Mouse (Mus musculus): Measurements from ENCODE around the gene Frmd8. TPM values are rescaled to one million over a fixed set of nuclear protein-coding genes. Genes with fewer than 3 reads are reported as not detected.

Gene Frmd8
- polyA plus RNA-seq, 1 experiment = 23.1 TPM

- WGBS = 12% methylated on average over 8 of the region's 8 CpGs
- TF ChIP-seq POLR2A (IDR thresholded peaks at IDR 0.05; ENCODE audit: low read depth, low read length) = no peak
- TF ChIP-seq CTCF (conservative IDR thresholded peaks at IDR 0.05; ENCODE audit: insufficient read depth, insufficient read length, low read depth, low read length) = no peak
- H3K36me3 ChIP-seq (ENCODE audit: control insufficient read depth, insufficient read depth, low read length) = no peaks in the 10 kb centered on the region; the same call in 1 of the 2 replicates
- no peak overlapping the region for H3K4me3 ChIP-seq (ENCODE audit: insufficient read depth, low read depth, low read length)
- H3K4me1 ChIP-seq (ENCODE audit: control insufficient read depth, insufficient read depth, low read length) = peaks cover 38% of the 10 kb centered on the region
- peak overlapping the region; percentile 87 for H3K27ac ChIP-seq (ENCODE audit: insufficient read depth, low read depth, low read length)
- no peaks in the 10 kb centered on the region for H3K27me3 ChIP-seq (replicated peaks; ENCODE audit: control insufficient read depth, insufficient read depth, low read length)
- DNase-seq = peak; percentile 49
These were observed 37.5 kb downstream of the Frmd8 start for GRCm38 (mm10) chr19:5837606-5838005.

DNA sequence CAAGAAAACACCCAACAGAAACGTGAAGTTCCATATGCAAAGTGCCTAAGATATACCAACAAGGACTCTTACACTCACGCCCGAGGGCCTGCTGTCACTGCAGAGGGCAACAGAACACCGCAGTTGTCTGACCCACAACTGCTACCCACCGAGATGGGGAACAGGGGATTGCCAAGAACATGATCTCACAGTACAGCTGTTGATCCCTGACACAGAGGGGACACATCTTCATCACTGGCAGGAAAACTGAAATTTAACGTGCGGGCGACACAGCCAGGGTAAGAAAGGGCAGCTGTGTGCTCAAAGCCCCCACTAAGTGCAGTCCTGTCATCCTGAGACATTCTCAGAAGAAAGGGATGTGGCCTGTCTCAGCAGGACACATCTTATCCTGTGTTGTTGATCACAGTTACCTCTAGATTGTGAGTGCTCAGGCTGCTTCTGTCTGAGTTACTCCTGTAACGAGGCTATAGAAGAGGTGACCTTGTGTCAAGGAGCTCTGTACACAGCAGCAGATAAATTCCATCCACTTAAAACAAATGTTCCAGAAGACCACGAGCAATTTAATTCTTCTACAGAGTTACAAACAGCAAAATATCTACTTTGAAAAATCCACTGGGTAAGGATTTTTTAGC is 38.0 kb downstream of the Frmd8 start:
- DNase-seq = peak; percentile 53
- TF ChIP-seq CTCF (conservative IDR thresholded peaks at IDR 0.05; ENCODE audit: insufficient read depth, insufficient read length, low read depth, low read length) (0 out of 2 replicates have a peak, but pooled peaks have one; percentile 3), POLR2A (IDR thresholded peaks at IDR 0.05; ENCODE audit: low read depth, low read length) (peak; percentile 77)
- H3K27me3 ChIP-seq (replicated peaks; ENCODE audit: control insufficient read depth, insufficient read depth, low read length) = no peaks in the 10 kb centered on the region
- no peak overlapping the region for H3K4me3 ChIP-seq (ENCODE audit: insufficient read depth, low read depth, low read length)
- WGBS = 36% methylated on average over 10 of the region's 10 CpGs
- no peaks in the 10 kb centered on the region for H3K36me3 ChIP-seq (ENCODE audit: control insufficient read depth, insufficient read depth, low read length)
- peak overlapping the region; percentile 87 for H3K27ac ChIP-seq (ENCODE audit: insufficient read depth, low read depth, low read length)
- peaks cover 39% of the 10 kb centered on the region for H3K4me1 ChIP-seq (ENCODE audit: control insufficient read depth, insufficient read depth, low read length)

GRCm38 (mm10) chr19:5835922-5836430 is 39.1 kb downstream of the Frmd8 start:
- Histone ChIP-seq H3K36me3 (ENCODE audit: control insufficient read depth, insufficient read depth, low read length) (no peaks in the 10 kb centered on the region), H3K4me3 (ENCODE audit: insufficient read depth, low read depth, low read length) (no peak overlapping the region), H3K4me1 (ENCODE audit: control insufficient read depth, insufficient read depth, low read length) (peaks cover 49% of the 10 kb centered on the region), H3K27ac (ENCODE audit: insufficient read depth, low read depth, low read length) (peak overlapping the region; percentile 51), H3K27me3 (replicated peaks; ENCODE audit: control insufficient read depth, insufficient read depth, low read length) (no peaks in the 10 kb centered on the region)
- peak; percentile 66 for DNase-seq
- 35% methylated on average over 8 of the region's 8 CpGs for WGBS
- TF ChIP-seq POLR2A (IDR thresholded peaks at IDR 0.05; ENCODE audit: low read depth, low read length) = no peak
- 0 out of 2 replicates have a peak, but pooled peaks have one; percentile 1 for TF ChIP-seq CTCF (conservative IDR thresholded peaks at IDR 0.05; ENCODE audit: insufficient read depth, insufficient read length, low read depth, low read length)

GRCm38 (mm10) chr19:5835054-5835921 is 39.8 kb downstream of the Frmd8 start:
- peak; percentile 40 for DNase-seq
- Histone ChIP-seq H3K36me3 (ENCODE audit: control insufficient read depth, insufficient read depth, low read length) (no peaks in the 10 kb centered on the region), H3K4me3 (ENCODE audit: insufficient read depth, low read depth, low read length) (no peak overlapping the region), H3K27me3 (replicated peaks; ENCODE audit: control insufficient read depth, insufficient read depth, low read length) (no peaks in the 10 kb centered on the region), H3K4me1 (ENCODE audit: control insufficient read depth, insufficient read depth, low read length) (peaks cover 47% of the 10 kb centered on the region), H3K27ac (ENCODE audit: insufficient read depth, low read depth, low read length) (peak overlapping the region; percentile 51)
- WGBS = 62% methylated on average over 10 of the region's 10 CpGs
- TF ChIP-seq POLR2A (IDR thresholded peaks at IDR 0.05; ENCODE audit: low read depth, low read length) (peak; percentile 83), CTCF (conservative IDR thresholded peaks at IDR 0.05; ENCODE audit: insufficient read depth, insufficient read length, low read depth, low read length) (no peak)

GRCm38 (mm10) chr19:5834260-5834925 is 40.7 kb downstream of the Frmd8 start:
- WGBS = 47% methylated on average over 12 of the region's 12 CpGs
- H3K27ac ChIP-seq (ENCODE audit: insufficient read depth, low read depth, low read length) = peak overlapping the region; percentile 33
- DNase-seq = peak; percentile 78
- no peaks in the 10 kb centered on the region for H3K36me3 ChIP-seq (ENCODE audit: control insufficient read depth, insufficient read depth, low read length)
- peaks cover 42% of the 10 kb centered on the region for H3K4me1 ChIP-seq (ENCODE audit: control insufficient read depth, insufficient read depth, low read length)
- no peaks in the 10 kb centered on the region for H3K27me3 ChIP-seq (replicated peaks; ENCODE audit: control insufficient read depth, insufficient read depth, low read length)
- TF ChIP-seq POLR2A (IDR thresholded peaks at IDR 0.05; ENCODE audit: low read depth, low read length) = peak; percentile 51
- TF ChIP-seq CTCF (conservative IDR thresholded peaks at IDR 0.05; ENCODE audit: insufficient read depth, insufficient read length, low read depth, low read length) = 0 out of 2 replicates have a peak, but pooled peaks have one; percentile 9
- no peak overlapping the region for H3K4me3 ChIP-seq (ENCODE audit: insufficient read depth, low read depth, low read length)

DNA sequence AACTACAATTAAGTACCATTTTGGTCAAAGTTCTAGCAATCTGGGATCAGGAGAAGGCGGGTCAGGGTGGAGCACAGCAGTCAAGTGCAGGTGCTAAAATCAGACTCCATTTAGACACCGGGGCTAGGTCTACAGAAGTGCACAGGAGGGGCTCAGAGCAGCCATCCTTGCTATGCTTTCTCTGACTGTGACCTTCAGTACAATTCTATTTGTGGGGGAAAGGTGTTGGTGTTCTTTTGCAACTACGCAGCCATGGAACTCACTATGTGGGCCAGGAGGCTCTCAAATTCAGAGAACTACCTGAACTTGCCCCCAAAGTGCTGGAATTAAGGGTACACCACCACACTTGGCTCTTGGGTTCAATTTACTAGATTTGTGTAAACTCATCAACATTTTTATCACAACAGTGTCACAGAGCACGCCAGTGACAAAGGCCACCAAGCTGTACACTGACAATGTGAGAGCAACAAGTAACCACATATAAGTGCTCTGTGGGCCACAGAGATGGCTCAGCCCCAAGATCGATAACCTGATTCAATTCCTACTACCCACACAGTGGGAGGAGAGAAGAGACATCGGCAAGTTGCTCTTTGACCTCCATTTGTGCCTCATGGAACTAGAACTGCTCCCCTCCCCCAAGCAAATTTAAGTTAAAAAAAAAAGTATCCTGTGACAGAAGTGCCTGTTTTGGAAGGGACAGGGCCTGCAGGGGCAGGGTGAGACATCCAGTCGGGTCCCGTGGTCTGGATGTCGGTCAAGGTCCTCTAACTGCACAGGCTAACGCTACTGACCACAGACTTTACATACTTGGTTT is 41.6 kb downstream of the Frmd8 start:
- Histone ChIP-seq H3K27me3 (replicated peaks; ENCODE audit: control insufficient read depth, insufficient read depth, low read length) (no peaks in the 10 kb centered on the region), H3K36me3 (ENCODE audit: control insufficient read depth, insufficient read depth, low read length) (no peaks in the 10 kb centered on the region; the same call in 1 of the 2 replicates), H3K4me3 (ENCODE audit: insufficient read depth, low read depth, low read length) (no peak overlapping the region), H3K4me1 (ENCODE audit: control insufficient read depth, insufficient read depth, low read length) (peaks cover 41% of the 10 kb centered on the region), H3K27ac (ENCODE audit: insufficient read depth, low read depth, low read length) (peak overlapping the region; percentile 33)
- DNase-seq = peak; percentile 62
- WGBS = 39% methylated on average over 10 of the region's 10 CpGs
- no peak for TF ChIP-seq CTCF (conservative IDR thresholded peaks at IDR 0.05; ENCODE audit: insufficient read depth, insufficient read length, low read depth, low read length)
- peak; percentile 81 for TF ChIP-seq POLR2A (IDR thresholded peaks at IDR 0.05; ENCODE audit: low read depth, low read length)

Measured in kidney, adult 2 months (tissue).